Mouse (Mus musculus) left cerebral cortex, postnatal 25 days (tissue): ENCODE data around the gene Unc79. TPM values are rescaled to one million over a fixed set of nuclear protein-coding genes. Genes with fewer than 3 reads are reported as not detected.

Experiments used
- microRNA-seq, 2 experiments: library from miRNA; unstranded; fragments of <30 nt; microRNA quantifications; one replicate each; pipeline ENCODE4 v1.2.0; 2022
- total RNA-seq, 2 experiments: library from RNA; stranded (reverse); gene quantifications; 2 replicates each; pipeline ENCODE4 v1.2.3; 2021

Unc79 gene
- total RNA-seq, 2 experiments from 2014 or later = 52.1 to 58.6 TPM

Small RNA genes lying within 50 kb of the gene (microRNA-seq; reads per million reads assigned to microRNA genes)
- 0 reads per million in 2 experiments for gene Gm44324

Other genes starting within 250 kb of the Unc79 start
- gene Itpk1, start 243.9 kb upstream of the Unc79 start, total RNA-seq = 10 to 100 TPM; 63.9 to 70.2 TPM
- gene Moap1, start 205.2 kb upstream of the Unc79 start, total RNA-seq = 10 to 100 TPM; 31.6 to 39.3 TPM
- 1 to 10 TPM; 6.0 to 6.4 TPM for gene Tmem251, start 205.1 kb upstream of the Unc79 start, total RNA-seq
- not detected for gene Gm28051, start 191.1 kb upstream of the Unc79 start, total RNA-seq
- gene Gon7, start 191.1 kb upstream of the Unc79 start, total RNA-seq = 10 to 100 TPM; 16.9 to 18.2 TPM
- gene Ubr7, start 190.9 kb upstream of the Unc79 start, total RNA-seq = 10 to 100 TPM; 34.3 to 36.6 TPM
- gene Gm20604, start 190.2 kb upstream of the Unc79 start, total RNA-seq = 10 to 100 TPM; 19.9 to 20.0 TPM
- gene Btbd7, start 70.4 kb upstream of the Unc79 start, total RNA-seq = 10 to 100 TPM; 18.4 to 19.5 TPM
- gene Cox8c, start 49.5 kb upstream of the Unc79 start, total RNA-seq = not detected